Mouse (Mus musculus): ENCODE data around the gene Hmmr. TPM values are rescaled to one million over a fixed set of nuclear protein-coding genes. Genes with fewer than 3 reads are reported as not detected.

Hmmr gene
- polyA plus RNA-seq, 1 experiment from 2014 or later: 21.8 TPM

GRCm38 (mm10) chr11:40675014-40675730 is 58.0 kb downstream of the Hmmr start:
- TF ChIP-seq EP300 (IDR thresholded peaks at IDR 0.05; ENCODE audit: low read depth) (no peak), CTCF (IDR thresholded peaks at IDR 0.05; ENCODE audit: low read depth) (no peak)
- no peak overlapping the region for H3K4me2 ChIP-seq (ENCODE audit: low read depth, low read length)
- no peak for ATAC-seq
- H3K27ac ChIP-seq (ENCODE audit: low read depth): no peak overlapping the region
- 70% methylated on average over 4 of the region's 4 CpGs for WGBS (ENCODE audit: insufficient replicate concordance)
- no peak for DNase-seq
- no peaks in the 10 kb centered on the region for H3K9me3 ChIP-seq (ENCODE audit: low read length)
- H3K36me3 ChIP-seq (replicated peaks; ENCODE audit: insufficient read depth, low read length): peaks cover 17% of the 10 kb centered on the region
- no peak overlapping the region for H3K4me3 ChIP-seq (ENCODE audit: low read depth, low read length)
- H3K9ac ChIP-seq (replicated peaks): no peak overlapping the region
- no peaks in the 10 kb centered on the region for H3K4me1 ChIP-seq (ENCODE audit: insufficient read depth)
- no peaks in the 10 kb centered on the region for H3K27me3 ChIP-seq (ENCODE audit: insufficient read depth, low read length)

Other genes with a start within 250 kb of the Hmmr start
- 46.4 and 50.3 TPM in 2 replicates for gene Mat2b, start 38.2 kb downstream of the Hmmr start, polyA plus RNA-seq (2015; fragmentation: Nextera tagmentation; extraction: Ambion mirVana)
- 68.6 and 70.1 TPM in 2 replicates for gene Nudcd2, start 245 bp upstream of the Hmmr start, polyA plus RNA-seq (2015; fragmentation: Nextera tagmentation; extraction: Ambion mirVana)
- gene Ccng1, start 21.9 kb upstream of the Hmmr start, polyA plus RNA-seq (2015; fragmentation: Nextera tagmentation; extraction: Ambion mirVana): 11.3 and 11.7 TPM in 2 replicates

All from liver, postnatal 0 days (tissue).